Mouse (Mus musculus) layer of hippocampus, postnatal 14 days (tissue): ENCODE measurements around the gene Prcc. TPM values are rescaled to one million over a fixed set of nuclear protein-coding genes. Genes with fewer than 3 reads are reported as not detected.
A peak's percentile ranks its signal among the peaks of the same experiment; 100 is the strongest.

Source experiments
- DNase-seq, 2 experiments: peaks; one replicate each; pipeline ENCODE4 v3.0.0; 2021 to 2022; ENCODE audit warnings: low spot score in 2 of 2, mixed read lengths in 1 of 2
- long read RNA-seq, 2 experiments: library from polyadenylated mRNA; stranded (forward); transcript quantifications; one replicate each; pipeline ENCODE4 v2.0.0; 2021
- total RNA-seq, 2 experiments: library from RNA; stranded (reverse); gene quantifications; 2 replicates each; pipeline ENCODE4 v1.2.3; 2021

Prcc gene
- total RNA-seq = 10 to 100 TPM; 64.0 to 64.1 TPM
- long read RNA-seq, experiment 1, transcript Prcc-201 (7 exons, 2,099 nt) = major isoform, 19 of 20 reads
- long read RNA-seq, experiment 1, partial matches to known transcripts = 1 of 20 reads
- long read RNA-seq, experiment 1, other reads (novel, unspliced or antisense) = 0 of 20 reads
- long read RNA-seq, experiment 2, transcript Prcc-201 (7 exons, 2,099 nt) = major isoform, 25 of 25 reads
- long read RNA-seq, experiment 2, partial matches to known transcripts = 0 of 25 reads
- long read RNA-seq, experiment 2, other reads (novel, unspliced or antisense) = 0 of 25 reads

DNA sequence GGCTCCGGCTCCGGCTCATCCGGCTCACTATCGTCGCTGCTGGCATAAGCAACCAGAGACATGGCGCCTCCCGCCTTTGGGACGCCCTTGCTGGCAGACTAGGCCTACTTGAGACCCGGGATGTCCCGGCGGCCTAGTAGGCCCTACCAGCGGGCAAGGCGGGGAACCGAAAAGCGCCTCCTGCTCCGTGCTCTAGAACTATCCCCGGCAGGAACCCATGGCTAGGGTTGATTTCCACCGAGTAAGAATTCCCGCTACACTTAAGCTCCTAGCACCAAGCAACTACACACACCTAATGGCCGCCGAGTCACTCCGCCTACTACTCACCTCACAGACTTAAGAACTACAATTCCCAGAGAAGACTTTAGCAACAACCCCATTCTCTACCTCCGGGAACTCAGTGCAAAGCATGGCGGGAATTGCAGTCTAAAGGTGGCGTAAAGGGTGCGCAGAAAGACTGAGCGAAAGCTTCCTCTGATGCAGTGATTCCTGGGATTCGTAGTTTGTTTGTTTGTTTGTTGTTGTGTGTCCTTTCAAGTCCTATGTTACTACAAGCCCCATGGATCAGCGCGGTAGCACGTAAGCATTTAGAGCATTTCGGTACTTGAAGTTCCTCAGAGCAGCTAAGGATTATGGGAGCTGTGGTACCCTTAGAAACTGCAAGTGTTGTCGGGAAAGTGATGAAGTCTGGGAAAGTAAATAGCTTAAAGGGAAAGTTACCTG is at the start of gene Prcc:
Gene Prcc (minus strand): TSS at position 328 of the 723 bp plus-strand sequence.
- DNase-seq = peak; percentile 89 to 98

GRCm38 (mm10) chr3:87935201-87935600 is 49.8 kb upstream of the Prcc start:
- no peak for DNase-seq

GRCm38 (mm10) chr3:87934501-87934900 is 49.1 kb upstream of the Prcc start:
- no peak for DNase-seq

GRCm38 (mm10) chr3:87934026-87934425 is 48.6 kb upstream of the Prcc start:
- DNase-seq = no peak

- DNase-seq = peak; percentile 97 to 99
Measured at GRCm38 (mm10) chr3:87930078-87930795, 44.8 kb upstream of the Prcc start, which contains the start of the genes Isg20l2 and Rrnad1. Gene Isg20l2 (plus strand): TSS chr3:87930314. Gene Rrnad1 (minus strand): TSS chr3:87930717.

- DNase-seq = no peak
Measured at GRCm38 (mm10) chr3:87929341-87930077, 44.1 kb upstream of the Prcc start.

DNA sequence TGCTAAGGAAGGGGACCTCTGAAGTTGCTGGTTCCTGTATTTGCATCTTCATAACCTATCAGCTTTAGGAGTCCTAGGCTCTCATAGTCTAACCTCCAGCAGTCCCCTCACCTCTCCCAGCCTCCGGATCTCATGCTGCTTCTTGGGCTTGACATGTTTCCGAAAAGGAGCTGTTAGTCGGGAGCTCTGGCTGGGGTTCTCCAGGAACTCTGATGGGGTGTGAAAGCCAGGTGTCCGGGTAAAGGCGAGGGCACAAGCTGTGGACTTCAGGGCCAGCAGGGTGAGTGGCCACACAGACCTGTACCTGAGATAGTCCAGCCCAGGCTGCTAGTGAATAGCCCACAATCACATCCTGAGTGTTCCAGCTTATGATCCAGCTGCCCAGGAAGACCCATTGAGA is 42.0 kb upstream of the Prcc start:
- DNase-seq = no peak

DNA sequence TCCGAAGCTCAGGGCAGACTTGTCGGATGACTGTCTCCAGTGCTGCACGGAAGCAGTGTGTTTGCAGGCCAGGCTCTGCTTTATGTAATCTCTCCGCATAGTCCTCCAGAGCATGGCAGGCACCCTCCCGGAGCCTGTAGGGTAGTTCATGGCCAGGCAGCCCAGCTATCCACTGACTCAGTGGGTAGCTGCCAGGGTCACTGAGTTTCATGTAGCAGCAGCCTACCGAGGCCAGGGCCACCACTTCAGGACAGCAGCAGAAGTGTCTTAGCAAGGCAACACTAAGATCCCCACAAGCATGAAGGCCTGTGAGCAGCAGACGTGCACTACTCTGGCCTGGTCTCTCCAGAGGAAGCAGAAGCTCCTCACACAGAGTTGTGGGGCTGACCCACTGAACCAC is 39.6 kb upstream of the Prcc start:
- no peak for DNase-seq

DNA sequence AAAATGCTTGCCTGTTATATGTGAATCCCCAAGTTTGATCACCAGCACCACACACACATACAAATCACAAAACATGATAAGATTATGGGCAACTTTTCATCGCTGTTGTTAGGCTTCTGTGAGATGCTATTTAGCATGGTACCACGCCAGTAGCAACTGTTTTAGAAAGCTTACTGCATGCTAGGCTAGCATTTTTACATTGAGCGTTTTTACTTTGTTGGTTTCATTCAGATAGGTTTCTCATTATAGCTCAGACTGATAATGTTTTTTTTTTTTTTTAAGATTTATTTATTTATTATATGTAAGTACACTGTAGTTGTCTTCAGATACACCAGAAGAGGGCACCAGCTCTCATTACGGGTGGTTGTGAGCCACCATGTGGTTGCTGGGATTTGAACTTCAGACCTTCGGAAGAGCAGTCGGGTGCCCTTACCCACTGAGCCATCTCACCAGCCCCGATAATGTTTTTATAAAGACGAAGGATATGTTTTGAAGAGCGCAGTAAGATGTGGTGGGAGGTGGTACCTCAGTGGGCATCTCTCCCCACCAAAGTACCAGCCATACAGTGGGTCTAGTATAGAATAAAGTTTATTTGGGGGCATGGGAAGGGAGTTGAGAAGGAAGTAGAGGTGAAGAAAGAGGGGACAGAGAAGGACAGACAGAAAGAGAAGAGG is 35.0 kb upstream of the Prcc start:
- no peak for DNase-seq

DNA sequence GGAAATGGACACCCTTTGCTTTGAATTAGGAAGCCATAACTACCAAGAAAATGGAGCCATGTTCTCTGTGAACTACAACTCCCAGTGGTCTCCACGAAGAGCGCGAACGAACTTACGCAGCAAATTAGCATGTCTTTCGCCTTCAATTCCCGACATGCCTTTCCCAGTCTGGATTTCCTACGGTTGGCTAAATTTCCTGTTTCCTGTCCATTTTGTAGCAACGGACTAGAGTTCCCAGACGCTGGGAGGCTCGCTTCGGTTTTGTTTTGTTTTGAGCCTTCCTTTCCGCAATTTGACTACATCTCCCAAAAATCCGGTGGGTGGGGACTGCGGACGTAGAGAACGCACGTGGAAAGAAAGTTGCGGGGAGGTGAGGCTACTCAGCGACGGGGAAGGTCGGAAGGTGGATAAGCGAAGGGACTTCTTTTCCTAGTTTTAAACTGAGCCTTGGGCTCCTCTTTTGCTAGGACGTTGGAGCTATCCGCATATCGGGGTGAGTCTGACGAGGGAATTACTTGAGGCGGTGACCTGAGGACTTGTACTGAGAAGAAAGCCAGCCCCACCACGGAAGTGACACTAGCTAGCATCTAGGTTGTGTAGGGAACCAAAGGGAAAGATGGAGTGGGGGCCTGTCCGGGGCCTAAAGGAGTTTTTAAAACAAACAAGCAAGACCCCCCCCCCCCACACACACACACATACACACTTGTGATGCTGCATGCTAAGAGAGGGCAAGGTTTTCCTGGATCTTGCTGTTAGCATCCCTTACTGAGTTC is 34.1 kb upstream of the Prcc start, which contains the start of gene Mrpl24:
Gene Mrpl24 (plus strand): TSS at position 171 of the 773 bp plus-strand sequence.
- peak; percentile 80 to 96 for DNase-seq

DNA sequence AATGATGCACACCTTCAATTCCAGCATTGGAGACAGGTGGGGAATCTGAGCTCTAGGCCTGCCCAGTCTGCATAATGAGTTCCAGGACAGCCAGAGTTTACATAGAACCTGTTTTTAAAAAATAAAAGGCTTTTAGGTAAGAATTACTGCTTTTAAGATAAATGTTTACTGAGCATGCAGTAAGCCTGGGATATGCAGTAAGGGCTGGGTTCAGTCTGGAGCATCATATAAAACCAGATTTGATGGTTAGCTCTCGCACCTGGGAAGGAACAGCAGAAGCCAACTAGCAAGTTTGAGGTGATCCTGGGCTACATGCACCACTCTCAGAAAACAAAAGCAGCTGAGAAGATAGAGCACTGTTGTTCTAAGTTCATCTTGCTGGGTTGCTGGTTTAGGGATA is 33.1 kb upstream of the Prcc start:
- DNase-seq = no peak

- no peak for DNase-seq
Measured at GRCm38 (mm10) chr3:87916990-87917389, 31.6 kb upstream of the Prcc start.

- DNase-seq = no peak
Measured at GRCm38 (mm10) chr3:87913891-87914290, 28.5 kb upstream of the Prcc start.

- no peak for DNase-seq
Measured at GRCm38 (mm10) chr3:87913491-87913890, 28.1 kb upstream of the Prcc start.

GRCm38 (mm10) chr3:87910573-87911141 is 25.2 kb upstream of the Prcc start:
- peak; percentile 47 to 62 for DNase-seq

- DNase-seq = no peak
Measured at GRCm38 (mm10) chr3:87909874-87910273, 24.5 kb upstream of the Prcc start.

GRCm38 (mm10) chr3:87909381-87909780 is 24.0 kb upstream of the Prcc start:
- no peak for DNase-seq

DNA sequence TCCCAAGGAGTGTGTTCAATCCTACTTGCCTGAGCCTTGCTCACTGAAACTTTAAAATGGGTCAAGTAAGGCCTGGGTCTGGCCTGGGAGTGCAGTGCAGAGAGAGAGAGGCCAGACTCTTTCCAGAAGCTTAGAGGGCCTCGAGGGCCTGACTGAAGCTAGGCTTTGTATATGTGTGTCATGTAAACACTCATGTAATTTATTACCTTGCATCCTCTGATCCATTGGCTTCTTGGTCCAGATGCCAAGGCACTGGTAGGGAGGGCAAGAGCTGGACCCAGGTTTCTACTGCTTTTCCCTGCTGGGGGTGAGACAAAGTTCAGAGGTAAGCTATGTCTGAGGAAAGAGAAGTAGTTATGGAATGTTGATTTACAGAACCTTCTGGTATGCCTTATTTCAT is 22.5 kb upstream of the Prcc start:
- no peak for DNase-seq
